Mouse (Mus musculus) olfactory bulb, adult 2 months (tissue): ENCODE measurements around the gene Gamt.

Experiments
- CTCF ChIP-seq: fragments of 200-500 bp; IDR thresholded peaks from 2 replicates; pipeline ENCODE4 v1.5.1; 2012; ENCODE audit warnings: low read depth, mild to moderate bottlenecking, low read length, moderate library complexity; ENCODE audit not compliant: insufficient read depth
- POLR2A ChIP-seq: fragments of 200-500 bp; IDR thresholded peaks from 2 replicates; pipeline ENCODE4 v1.6.1; 2012; ENCODE audit warnings: mild to moderate bottlenecking, low read depth, low read length, moderate library complexity; ENCODE audit not compliant: insufficient read depth

- no peak for TF ChIP-seq CTCF
- TF ChIP-seq POLR2A, result no peak
These were observed 18.5 kb upstream of the Gamt start for GRCm38 (mm10) chr10:80279273-80279672.
